Mouse (Mus musculus): Measurements from ENCODE around the gene Coil. TPM values are rescaled to one million over a fixed set of nuclear protein-coding genes. Genes with fewer than 3 reads are reported as not detected.

Coil gene
- polyA plus RNA-seq (2012; ENCODE audit: low replicate concordance): 5.8 and 10.8 TPM in 2 replicates

GRCm38 (mm10) chr11:88970202-88970732 lies at the start of gene Coil:
Gene Coil, plus strand, starts transcription at chr11:88970252.

DNA sequence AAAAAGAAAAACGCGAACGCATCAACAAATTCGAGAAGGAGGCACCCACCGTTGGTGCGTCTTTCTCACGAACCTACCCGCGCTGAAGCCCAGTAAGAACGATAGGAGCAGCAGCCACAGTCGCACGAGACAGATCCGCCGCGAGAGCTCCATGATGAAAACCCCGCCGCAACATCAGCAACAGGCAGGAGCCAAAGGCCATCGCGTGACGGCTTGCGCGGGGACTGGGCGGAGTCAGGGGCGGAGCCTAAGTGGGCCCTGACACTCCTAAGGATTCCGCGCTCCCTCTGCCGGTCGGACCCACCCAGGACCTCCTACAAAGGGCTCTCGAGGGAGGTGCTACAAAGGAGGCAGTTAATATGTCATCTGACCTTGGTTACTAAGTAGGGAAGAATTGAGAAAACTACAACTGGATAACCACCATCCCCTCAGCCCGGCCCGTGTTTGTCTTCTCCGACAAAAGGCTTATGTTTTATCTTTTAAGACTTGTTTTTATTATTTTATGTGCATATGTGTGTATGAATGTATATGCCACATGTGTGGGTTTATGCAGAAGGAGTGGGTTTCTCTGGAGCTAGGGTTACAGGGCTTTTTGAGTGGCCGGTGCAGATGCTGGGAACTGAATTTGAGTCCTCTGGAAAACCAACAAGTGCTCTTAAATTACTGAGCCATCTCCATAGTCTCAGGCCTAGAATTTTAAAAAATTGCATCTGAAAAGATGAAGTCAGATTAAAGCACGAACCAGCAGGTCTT lies 14.7 kb upstream of the Coil start, which contains the start of gene Scpep1:
Gene Scpep1, minus strand, starts transcription at position 249 of the 753 bp plus-strand sequence.

DNA sequence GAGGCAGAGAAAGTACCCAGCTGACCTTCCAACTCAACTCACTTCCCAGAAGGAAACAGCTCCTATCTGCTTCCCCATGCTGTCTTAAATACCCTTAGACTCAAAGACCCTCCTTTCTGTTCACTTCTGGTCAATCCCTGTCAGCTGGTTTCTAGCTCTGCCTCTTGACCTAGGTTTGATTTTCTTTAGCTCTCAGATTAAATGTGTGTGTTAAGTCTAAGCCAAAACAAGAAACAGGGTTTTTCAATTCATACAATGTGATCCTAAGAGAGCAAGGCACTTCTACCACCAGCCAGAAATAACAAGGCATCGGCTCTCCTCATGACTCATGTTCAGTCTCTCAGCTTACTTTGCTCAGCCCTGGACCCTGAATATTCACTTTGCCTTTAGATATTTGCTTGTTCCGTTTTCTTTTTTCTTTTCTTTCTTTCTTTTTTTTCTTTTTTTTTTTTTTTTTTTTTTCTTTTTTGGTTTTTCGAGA lies 3.1 kb upstream of the Coil start, which contains the start of gene Elobl:
Gene Elobl, minus strand, starts transcription at position 51 of the 481 bp plus-strand sequence.

GRCm38 (mm10) chr11:88998974-88999722 lies 29.1 kb downstream of the Coil start, which contains the start of gene Trim25:
Gene Trim25, plus strand, starts transcription at chr11:88999376.

Other genes starting within 250 kb of the Coil start
- 5.7 and 11.4 TPM in 2 replicates for gene Akap1, start 105.7 kb upstream of the Coil start, polyA plus RNA-seq (2012; ENCODE audit: low replicate concordance)
- 1.1 and 4.7 TPM in 2 replicates for gene Scpep1, start 14.8 kb upstream of the Coil start, polyA plus RNA-seq (2012; ENCODE audit: low replicate concordance)
- not detected in 2 replicates for gene Elobl, start 3.3 kb upstream of the Coil start, polyA plus RNA-seq (2012; ENCODE audit: low replicate concordance)
- 65.6 and 75.5 TPM in 2 replicates for gene Trim25, start 29.1 kb downstream of the Coil start, polyA plus RNA-seq (2012; ENCODE audit: low replicate concordance)
- 0.60 and 1.5 TPM in 2 replicates for gene Dgke, start 96.6 kb downstream of the Coil start, polyA plus RNA-seq (2012; ENCODE audit: low replicate concordance)
- gene Gm525, start 103.6 kb downstream of the Coil start, polyA plus RNA-seq (2012; ENCODE audit: low replicate concordance): not detected in 2 replicates

All from leukemia stem cell, adult 10-12 weeks (primary cell).